Mouse (Mus musculus) spleen, adult 2 months (tissue): ENCODE data around the gene Csk.

ENCODE experiments used
- CTCF ChIP-seq: fragments of 200-500 bp; IDR thresholded peaks from 2 replicates; pipeline ENCODE4 v1.5.1; 2011; ENCODE audit warnings: mild to moderate bottlenecking, inconsistent platforms; ENCODE audit not compliant: insufficient read depth, insufficient read length, insufficient replicate concordance; ENCODE audit errors: extremely low read depth
- POLR2A ChIP-seq: fragments of 200-500 bp; IDR thresholded peaks from 2 replicates; pipeline ENCODE4 v1.6.1; 2011; ENCODE audit warnings: low read depth, low read length, inconsistent platforms

DNA sequence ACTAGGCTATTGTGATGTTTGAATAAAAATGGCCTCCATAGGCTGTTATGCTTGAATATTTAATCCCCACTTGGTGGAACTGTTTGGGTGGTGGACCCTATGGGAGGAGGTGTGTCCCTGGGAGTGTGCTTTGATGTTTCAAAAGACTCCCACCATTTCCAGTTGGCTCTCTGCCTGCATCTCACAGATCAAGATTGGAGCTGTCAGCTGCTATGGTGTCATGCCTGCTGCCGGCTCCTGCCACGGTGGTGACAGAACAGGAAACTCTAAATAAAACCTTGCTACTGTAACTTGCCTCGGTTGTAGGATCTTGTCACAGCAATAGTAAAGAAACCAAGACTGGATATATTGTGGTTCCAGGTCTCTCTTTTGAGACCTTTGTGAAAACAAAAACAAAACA is 8.1 kb upstream of the Csk start:
- TF ChIP-seq CTCF (no peak), POLR2A (no peak)
